Mouse (Mus musculus): ENCODE results near the gene Msh4. TPM values are rescaled to one million over a fixed set of nuclear protein-coding genes. Genes with fewer than 3 reads are reported as not detected.

The Msh4 gene
- polyA plus RNA-seq, 2 experiments, result 0.11 TPM; not detected in 1

DNA sequence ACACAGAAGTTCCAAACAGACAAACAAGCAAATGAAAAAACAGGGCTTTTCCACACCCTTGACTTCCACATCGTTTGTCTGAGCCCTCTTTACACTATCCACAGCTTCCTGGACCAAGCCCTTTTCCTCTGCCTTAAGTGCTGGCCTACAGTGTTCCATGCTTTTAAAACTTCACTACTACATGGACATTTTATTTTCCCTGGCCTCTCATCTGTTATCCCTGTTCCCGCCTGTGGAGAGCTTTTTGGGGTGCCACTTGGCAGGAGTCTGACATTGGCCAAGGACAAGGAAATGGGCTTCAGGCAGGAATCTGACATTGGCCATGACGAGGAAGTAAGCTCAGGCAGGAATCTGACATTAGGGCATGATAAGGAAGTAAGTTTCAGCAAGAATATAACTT is 3.3 kb downstream of the Msh4 start:
- Histone ChIP-seq H3K9ac (ENCODE audit: low read depth, low read length, severe bottlenecking) (no peak overlapping the region), H3K4me2 (replicated peaks; ENCODE audit: low read depth, low read length, severe bottlenecking) (no peak overlapping the region), H3K27me3 (ENCODE audit: control insufficient read depth, insufficient read depth, low read length) (no peaks in the 10 kb centered on the region), H3K27ac (replicated peaks; ENCODE audit: low read depth, low read length) (no peak overlapping the region), H3K36me3 (ENCODE audit: control insufficient read depth, insufficient read depth, low read length) (peaks cover 41% of the 10 kb centered on the region), H3K4me1 (ENCODE audit: control insufficient read depth, insufficient read depth, low read length) (no peaks in the 10 kb centered on the region), H3K4me3 (replicated peaks; ENCODE audit: low read length) (no peak overlapping the region), H3K9me3 (ENCODE audit: control insufficient read depth, low read length) (no peaks in the 10 kb centered on the region)
- no peak for DNase-seq (ENCODE audit: low spot score)
- 56% methylated on average over 3 of the region's 3 CpGs for WGBS
- TF ChIP-seq POLR2A (IDR thresholded peaks at IDR 0.05; ENCODE audit: borderline replicate concordance, extremely low read depth, insufficient read depth, insufficient read length), result no peak
- ATAC-seq (ENCODE audit: low FRiP score, low read depth), result no peak

- H3K27ac ChIP-seq (replicated peaks; ENCODE audit: low read depth, low read length), result no peak overlapping the region
- no peak for ATAC-seq (ENCODE audit: low FRiP score, low read depth)
- no peak for DNase-seq (ENCODE audit: low spot score)
- H3K4me1 ChIP-seq (ENCODE audit: control insufficient read depth, insufficient read depth, low read length), result no peaks in the 10 kb centered on the region
- peaks cover 34% of the 10 kb centered on the region for H3K36me3 ChIP-seq (ENCODE audit: control insufficient read depth, insufficient read depth, low read length)
- no peak for TF ChIP-seq POLR2A (IDR thresholded peaks at IDR 0.05; ENCODE audit: borderline replicate concordance, extremely low read depth, insufficient read depth, insufficient read length)
- H3K4me2 ChIP-seq (replicated peaks; ENCODE audit: low read depth, low read length, severe bottlenecking), result no peak overlapping the region
- no peak overlapping the region for H3K4me3 ChIP-seq (replicated peaks; ENCODE audit: low read length)
- no peaks in the 10 kb centered on the region for H3K9me3 ChIP-seq (ENCODE audit: control insufficient read depth, low read length)
- H3K9ac ChIP-seq (ENCODE audit: low read depth, low read length, severe bottlenecking), result no peak overlapping the region
- WGBS, result 82% methylated on average over 1 of the region's 1 CpGs
- no peaks in the 10 kb centered on the region for H3K27me3 ChIP-seq (ENCODE audit: control insufficient read depth, insufficient read depth, low read length)
These were observed 4.0 kb downstream of the Msh4 start for GRCm38 (mm10) chr3:153901904-153902303.

GRCm38 (mm10) chr3:153897216-153897615 is 8.7 kb downstream of the Msh4 start:
- Histone ChIP-seq H3K4me3 (replicated peaks; ENCODE audit: low read length) (no peak overlapping the region), H3K4me2 (replicated peaks; ENCODE audit: low read depth, low read length, severe bottlenecking) (no peak overlapping the region), H3K4me1 (ENCODE audit: control insufficient read depth, insufficient read depth, low read length) (no peaks in the 10 kb centered on the region), H3K9ac (ENCODE audit: low read depth, low read length, severe bottlenecking) (no peak overlapping the region), H3K36me3 (ENCODE audit: control insufficient read depth, insufficient read depth, low read length) (no peaks in the 10 kb centered on the region), H3K27ac (replicated peaks; ENCODE audit: low read depth, low read length) (no peak overlapping the region), H3K27me3 (ENCODE audit: control insufficient read depth, insufficient read depth, low read length) (no peaks in the 10 kb centered on the region), H3K9me3 (ENCODE audit: control insufficient read depth, low read length) (no peaks in the 10 kb centered on the region)
- DNase-seq (ENCODE audit: low spot score) (no peak), ATAC-seq (ENCODE audit: low FRiP score, low read depth) (no peak)
- WGBS, result 75% methylated on average over 6 of the region's 6 CpGs
- no peak for TF ChIP-seq POLR2A (IDR thresholded peaks at IDR 0.05; ENCODE audit: borderline replicate concordance, extremely low read depth, insufficient read depth, insufficient read length)

DNA sequence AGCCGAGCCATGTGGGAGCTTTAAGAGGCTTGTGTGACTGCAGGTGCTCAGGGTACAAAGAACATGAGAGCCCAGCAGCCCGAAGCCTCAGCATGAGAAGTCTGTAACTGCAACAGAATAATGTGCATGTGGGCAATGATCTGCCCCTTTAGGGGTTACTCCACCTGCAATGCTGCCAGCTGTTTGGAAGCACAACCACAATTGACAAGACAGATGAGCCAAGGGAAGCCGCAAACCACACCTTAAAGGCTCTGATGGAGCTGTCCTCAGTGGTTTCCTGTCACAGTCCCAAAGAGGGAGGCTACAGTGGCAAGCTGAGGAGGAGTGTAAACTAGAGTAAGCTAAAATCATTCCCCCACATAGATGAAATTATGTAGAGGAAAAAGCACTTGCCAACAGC is 10.5 kb downstream of the Msh4 start:
- Histone ChIP-seq H3K4me3 (replicated peaks; ENCODE audit: low read length) (no peak overlapping the region), H3K4me1 (ENCODE audit: control insufficient read depth, insufficient read depth, low read length) (no peaks in the 10 kb centered on the region), H3K36me3 (ENCODE audit: control insufficient read depth, insufficient read depth, low read length) (no peaks in the 10 kb centered on the region), H3K9ac (ENCODE audit: low read depth, low read length, severe bottlenecking) (no peak overlapping the region), H3K4me2 (replicated peaks; ENCODE audit: low read depth, low read length, severe bottlenecking) (no peak overlapping the region), H3K9me3 (ENCODE audit: control insufficient read depth, low read length) (no peaks in the 10 kb centered on the region), H3K27ac (replicated peaks; ENCODE audit: low read depth, low read length) (no peak overlapping the region), H3K27me3 (ENCODE audit: control insufficient read depth, insufficient read depth, low read length) (no peaks in the 10 kb centered on the region)
- ATAC-seq (ENCODE audit: low FRiP score, low read depth) (no peak), DNase-seq (ENCODE audit: low spot score) (no peak)
- 69% methylated on average over 3 of the region's 3 CpGs for WGBS
- no peak for TF ChIP-seq POLR2A (IDR thresholded peaks at IDR 0.05; ENCODE audit: borderline replicate concordance, extremely low read depth, insufficient read depth, insufficient read length)

DNA sequence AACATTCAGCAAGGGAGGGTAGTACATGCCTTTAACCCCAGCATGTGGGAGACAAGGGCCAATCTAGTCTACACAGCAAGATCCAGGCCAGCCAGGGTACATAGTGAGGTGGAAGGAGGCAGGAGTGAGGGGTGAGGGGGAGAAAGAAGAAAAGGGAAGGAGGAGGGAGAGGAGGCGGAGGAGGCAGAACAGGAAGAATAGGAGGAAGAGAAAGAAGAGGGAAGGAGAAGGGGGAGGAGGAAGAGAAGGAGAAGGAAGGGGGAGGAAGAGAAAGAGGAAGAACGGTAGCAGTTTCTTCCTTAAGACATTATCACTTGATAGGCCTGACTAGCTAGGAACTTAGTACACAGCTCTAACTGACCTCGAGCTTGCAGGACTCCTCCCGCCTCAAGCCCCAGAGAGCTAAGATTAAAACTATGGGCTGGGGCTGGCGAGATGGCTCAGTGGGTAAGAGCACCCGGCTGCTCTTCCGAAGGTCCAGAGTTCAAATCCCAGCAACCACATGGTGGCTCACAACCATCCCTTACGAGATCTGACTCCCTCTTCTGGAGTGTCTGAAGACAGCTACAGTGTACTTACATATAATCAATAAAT is 16.7 kb downstream of the Msh4 start:
- ATAC-seq (ENCODE audit: low FRiP score, low read depth) (no peak), DNase-seq (ENCODE audit: low spot score) (no peak)
- Histone ChIP-seq H3K27me3 (ENCODE audit: control insufficient read depth, insufficient read depth, low read length) (no peaks in the 10 kb centered on the region), H3K9me3 (ENCODE audit: control insufficient read depth, low read length) (no peaks in the 10 kb centered on the region), H3K4me2 (replicated peaks; ENCODE audit: low read depth, low read length, severe bottlenecking) (no peak overlapping the region), H3K9ac (ENCODE audit: low read depth, low read length, severe bottlenecking) (no peak overlapping the region), H3K4me3 (replicated peaks; ENCODE audit: low read length) (no peak overlapping the region), H3K36me3 (ENCODE audit: control insufficient read depth, insufficient read depth, low read length) (no peaks in the 10 kb centered on the region), H3K27ac (replicated peaks; ENCODE audit: low read depth, low read length) (no peak overlapping the region), H3K4me1 (ENCODE audit: control insufficient read depth, insufficient read depth, low read length) (no peaks in the 10 kb centered on the region)
- 79% methylated on average over 7 of the region's 8 CpGs for WGBS
- TF ChIP-seq POLR2A (IDR thresholded peaks at IDR 0.05; ENCODE audit: borderline replicate concordance, extremely low read depth, insufficient read depth, insufficient read length), result no peak

DNA sequence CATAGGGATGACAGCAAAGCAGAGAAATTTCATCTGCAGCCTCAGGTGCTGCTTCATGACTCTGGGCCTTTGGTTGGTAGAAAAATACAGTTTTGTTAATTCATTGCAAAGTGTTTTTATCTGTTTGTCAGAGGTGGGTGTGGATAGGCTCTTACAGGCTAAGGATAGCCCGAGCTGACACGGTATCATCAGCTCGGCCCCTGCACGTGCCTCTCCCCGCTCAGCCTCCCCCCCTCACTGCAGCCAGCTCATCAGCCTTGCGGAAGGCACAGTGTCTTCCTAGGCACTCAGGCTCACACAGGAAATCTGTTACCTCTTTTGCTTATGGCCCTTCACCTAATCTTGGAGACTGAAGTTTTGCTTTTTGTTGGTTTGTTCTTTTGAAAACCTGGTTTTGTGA is 17.8 kb downstream of the Msh4 start:
- H3K4me1 ChIP-seq (ENCODE audit: control insufficient read depth, insufficient read depth, low read length), result no peaks in the 10 kb centered on the region
- H3K9me3 ChIP-seq (ENCODE audit: control insufficient read depth, low read length), result no peaks in the 10 kb centered on the region
- no peaks in the 10 kb centered on the region for H3K36me3 ChIP-seq (ENCODE audit: control insufficient read depth, insufficient read depth, low read length)
- ATAC-seq (ENCODE audit: low FRiP score, low read depth) (no peak), DNase-seq (ENCODE audit: low spot score) (no peak)
- no peak overlapping the region for H3K27ac ChIP-seq (replicated peaks; ENCODE audit: low read depth, low read length)
- no peaks in the 10 kb centered on the region for H3K27me3 ChIP-seq (ENCODE audit: control insufficient read depth, insufficient read depth, low read length)
- H3K4me2 ChIP-seq (replicated peaks; ENCODE audit: low read depth, low read length, severe bottlenecking), result no peak overlapping the region
- 71% methylated on average over 6 of the region's 6 CpGs for WGBS
- H3K4me3 ChIP-seq (replicated peaks; ENCODE audit: low read length), result no peak overlapping the region
- TF ChIP-seq POLR2A (IDR thresholded peaks at IDR 0.05; ENCODE audit: borderline replicate concordance, extremely low read depth, insufficient read depth, insufficient read length), result no peak
- no peak overlapping the region for H3K9ac ChIP-seq (ENCODE audit: low read depth, low read length, severe bottlenecking)
